Mouse (Mus musculus) frontal cortex, adult (tissue): Measurements from ENCODE around the gene Cul9.
A peak's percentile ranks its signal among the peaks of the same experiment; 100 is the strongest.

Source experiments
- ATAC-seq: cut with Nextera tagmentation; 2 replicates; pipeline ENCODE4 v1.9.2; 2017; ENCODE audit warnings: mild to moderate bottlenecking, moderate library complexity, mixed read lengths; ENCODE audit not compliant: low TSS enrichment

Gene Cul9

DNA sequence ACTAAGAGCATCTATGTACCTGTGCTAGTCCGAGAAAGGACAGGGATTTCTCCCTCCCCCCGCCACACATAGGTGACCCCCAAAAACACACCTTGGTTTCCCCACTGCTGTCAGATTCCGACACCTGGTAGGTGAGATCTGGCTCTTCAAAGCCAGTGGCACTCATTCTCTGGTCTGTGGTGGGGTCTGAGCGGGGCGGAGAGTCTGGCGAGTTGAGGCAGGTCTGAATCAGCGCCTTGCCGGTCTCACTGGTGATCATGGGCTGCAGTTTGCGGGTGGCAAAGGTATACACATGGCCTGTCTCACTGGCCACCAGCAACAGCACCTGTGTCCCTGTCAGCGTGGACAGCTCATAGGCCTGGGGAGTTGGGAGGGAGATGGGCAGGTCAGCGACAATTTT lies 7.3 kb upstream of the Cul9 start:
- ATAC-seq = no peak

- peak; percentile 75 for ATAC-seq
These were observed 6.7 kb upstream of the Cul9 start for GRCm38 (mm10) chr17:46552841-46553423.

- ATAC-seq = no peak
These were observed 6.0 kb upstream of the Cul9 start for GRCm38 (mm10) chr17:46552151-46552550.

- no peak for ATAC-seq
These were observed 5.2 kb upstream of the Cul9 start for GRCm38 (mm10) chr17:46551369-46551768.

- no peak for ATAC-seq
These were observed 4.7 kb upstream of the Cul9 start for GRCm38 (mm10) chr17:46550904-46551303.

DNA sequence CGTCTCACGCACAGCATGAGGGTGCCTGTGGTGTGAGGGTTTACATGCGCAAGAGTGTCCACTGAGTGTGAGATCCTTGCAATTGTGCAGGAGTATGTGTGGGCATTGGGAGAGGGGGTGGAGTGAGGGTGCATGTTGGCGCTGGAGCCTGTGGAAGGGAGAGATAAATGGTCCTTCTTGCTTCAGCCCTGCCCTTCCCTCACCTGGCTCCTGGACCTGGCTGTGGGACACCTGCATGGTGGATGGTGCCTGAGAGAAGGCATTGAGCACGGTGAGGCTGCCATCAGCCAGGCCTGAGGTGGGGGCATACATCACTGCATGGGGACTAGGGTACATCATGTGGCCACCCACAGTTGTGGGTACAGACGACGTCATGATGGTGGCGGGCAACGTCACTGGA lies 3.5 kb upstream of the Cul9 start:
- ATAC-seq = no peak

DNA sequence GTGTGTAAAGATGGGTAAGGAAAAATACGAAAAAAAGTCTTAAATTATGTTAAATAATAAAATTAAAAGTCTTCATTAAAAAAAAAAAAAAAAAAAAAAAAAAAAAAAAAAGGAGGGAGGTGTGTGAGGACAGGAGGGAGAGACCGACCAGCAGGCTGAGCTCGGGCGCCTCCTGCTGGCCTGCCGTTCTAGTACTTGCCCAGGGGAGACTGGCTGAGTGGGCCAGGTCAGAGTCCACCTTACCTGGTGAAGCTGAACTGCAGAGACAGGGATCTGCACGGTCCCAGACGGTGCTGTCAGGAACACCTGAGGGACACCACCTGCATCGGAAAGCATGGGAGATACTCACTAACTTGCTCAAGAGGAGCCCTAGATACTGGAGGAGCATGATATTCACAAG lies 3.0 kb upstream of the Cul9 start:
- no peak for ATAC-seq

GRCm38 (mm10) chr17:46548741-46549140 lies 2.6 kb upstream of the Cul9 start:
- ATAC-seq = no peak

- no peak for ATAC-seq
These were observed 1.7 kb upstream of the Cul9 start for GRCm38 (mm10) chr17:46547923-46548322.

- ATAC-seq = no peak
These were observed 807 bp upstream of the Cul9 start for GRCm38 (mm10) chr17:46546995-46547394.

DNA sequence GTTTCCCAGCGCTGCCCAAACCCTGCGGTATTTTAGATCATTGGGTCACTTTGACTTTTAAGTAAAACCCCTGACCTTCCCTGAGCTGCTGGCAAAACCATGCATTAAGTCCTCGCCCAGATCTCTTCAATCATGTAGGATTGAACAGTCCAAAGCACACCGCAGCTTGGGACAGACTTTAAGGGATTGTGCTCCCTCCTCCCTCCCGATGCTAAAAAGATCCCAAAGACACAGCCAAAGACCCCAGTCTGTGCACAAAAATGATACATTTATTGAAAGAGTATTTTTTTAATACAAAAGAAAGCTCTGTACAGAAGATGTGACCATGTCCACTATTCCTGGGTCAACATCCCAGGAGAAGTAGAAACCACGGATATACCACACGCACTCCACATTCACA lies 403 bp upstream of the Cul9 start:
- ATAC-seq = no peak

DNA sequence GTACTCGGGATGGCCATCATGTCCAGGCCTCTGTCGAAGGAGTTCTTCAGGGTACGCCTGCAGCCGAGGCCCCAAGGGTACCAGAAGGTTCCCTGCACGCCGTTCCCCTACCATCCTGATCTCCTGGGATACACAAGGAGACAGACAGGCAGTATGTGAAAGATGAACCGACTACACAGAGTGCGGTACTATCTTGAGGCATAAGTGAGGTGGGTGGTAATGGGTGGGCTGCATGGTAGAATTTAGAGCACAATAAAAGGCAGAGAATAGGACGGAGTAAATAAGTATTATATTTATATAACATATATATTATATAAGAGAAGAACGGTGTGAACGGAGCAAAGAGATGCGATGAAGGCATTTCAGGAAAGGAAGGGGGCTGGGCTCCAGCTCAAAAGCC lies 2.5 kb downstream of the Cul9 start:
- peak; percentile 44; the same call in 1 of the 2 replicates for ATAC-seq

- ATAC-seq = peak; percentile 77; the same call in 1 of the 2 replicates
These were observed 20.4 kb downstream of the Cul9 start for GRCm38 (mm10) chr17:46525579-46526307.

DNA sequence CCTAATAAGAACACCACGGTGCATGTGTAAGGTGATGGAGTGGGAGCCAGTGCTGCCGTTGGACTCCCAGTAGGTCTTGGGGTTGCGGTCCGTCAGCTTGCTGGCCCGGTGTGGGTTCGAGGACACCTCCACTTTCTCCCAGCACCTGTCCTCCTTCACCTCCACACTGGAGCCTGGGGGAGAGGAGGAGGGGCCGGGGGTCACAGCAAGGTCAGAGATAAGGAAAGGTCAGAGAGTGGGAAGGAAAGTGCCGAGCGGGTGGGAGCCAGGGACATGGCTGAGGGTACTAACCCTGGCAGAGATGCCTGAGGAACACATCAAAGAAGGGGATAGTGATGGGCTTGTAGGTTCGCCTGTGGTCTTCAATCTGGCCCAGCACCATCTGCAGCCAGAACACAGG lies 21.1 kb downstream of the Cul9 start:
- ATAC-seq = no peak

DNA sequence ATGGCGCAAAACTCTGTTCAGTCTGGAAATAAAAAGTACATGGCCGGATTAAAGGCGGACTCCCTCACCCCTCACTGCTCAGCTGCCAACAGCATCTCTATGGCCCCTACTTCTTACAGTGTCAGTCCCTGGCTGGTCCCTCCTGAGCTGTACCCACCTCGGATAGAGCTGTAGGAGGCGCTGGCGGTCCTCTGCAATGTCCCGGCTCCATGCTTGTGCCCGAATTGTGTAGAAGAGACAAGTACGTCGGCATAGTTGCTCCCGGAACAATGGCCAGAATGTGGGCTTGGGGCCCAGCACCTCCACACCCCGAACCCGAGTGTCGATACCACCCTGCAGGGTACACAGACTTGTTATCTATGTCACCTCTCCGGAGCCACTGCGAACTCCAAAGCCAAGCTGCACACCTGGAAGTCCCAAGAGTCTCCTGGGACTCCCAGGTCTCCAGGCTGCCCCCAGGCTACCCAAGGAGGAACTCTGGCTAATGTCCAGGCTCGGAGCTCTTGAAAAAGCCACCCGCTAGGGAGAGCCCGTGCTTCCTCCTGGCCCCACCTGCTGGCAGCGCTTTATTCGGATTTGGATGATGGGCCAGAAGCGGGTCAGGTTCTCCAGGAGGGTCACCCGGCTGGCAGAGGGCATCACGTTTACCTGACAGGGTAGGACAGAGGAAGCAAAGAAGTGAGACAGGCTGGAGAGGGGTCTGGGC lies 24.1 kb downstream of the Cul9 start:
- ATAC-seq = no peak

DNA sequence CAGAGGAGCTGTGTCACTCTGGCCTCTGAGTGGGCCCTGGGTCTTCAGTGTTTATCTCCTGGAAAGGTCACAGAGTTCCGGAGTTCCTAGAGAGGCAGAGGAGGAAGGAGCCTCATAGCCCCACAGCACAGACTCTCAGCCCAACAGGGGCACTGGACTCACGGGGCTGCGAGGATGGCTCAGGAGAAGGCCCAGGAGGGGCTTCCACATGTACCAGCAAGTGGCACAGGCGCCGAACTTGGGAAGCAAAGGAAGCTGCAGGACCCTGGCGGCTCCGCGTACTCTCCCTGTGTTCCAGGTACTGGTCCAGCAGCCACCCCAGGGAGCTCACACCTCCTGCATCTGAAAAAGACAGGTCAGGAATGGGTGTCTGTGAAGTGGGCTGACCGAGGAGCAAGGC lies 25.0 kb downstream of the Cul9 start:
- no peak for ATAC-seq

- no peak for ATAC-seq
These were observed 25.7 kb downstream of the Cul9 start for GRCm38 (mm10) chr17:46520385-46520979.

GRCm38 (mm10) chr17:46519971-46520370 lies 26.2 kb downstream of the Cul9 start:
- ATAC-seq = no peak

DNA sequence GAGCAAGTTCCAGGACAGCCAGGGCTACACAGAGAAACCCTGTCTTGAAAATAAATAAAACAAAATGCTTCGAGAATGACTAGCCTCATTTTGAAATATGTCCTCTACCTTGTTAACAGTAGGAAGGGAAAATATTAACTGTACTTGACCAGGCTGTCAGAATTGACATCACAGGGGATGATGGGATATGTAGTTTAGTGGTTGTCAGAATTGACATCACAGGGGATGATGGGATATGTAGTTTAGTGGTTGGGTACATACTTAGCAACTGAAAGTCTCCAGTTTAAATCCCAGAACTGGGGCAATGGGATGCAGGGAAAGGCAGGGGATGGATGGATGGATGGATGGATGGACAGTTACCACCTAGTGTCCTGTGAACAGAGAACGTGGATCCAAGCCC lies 32.9 kb downstream of the Cul9 start:
- no peak for ATAC-seq

DNA sequence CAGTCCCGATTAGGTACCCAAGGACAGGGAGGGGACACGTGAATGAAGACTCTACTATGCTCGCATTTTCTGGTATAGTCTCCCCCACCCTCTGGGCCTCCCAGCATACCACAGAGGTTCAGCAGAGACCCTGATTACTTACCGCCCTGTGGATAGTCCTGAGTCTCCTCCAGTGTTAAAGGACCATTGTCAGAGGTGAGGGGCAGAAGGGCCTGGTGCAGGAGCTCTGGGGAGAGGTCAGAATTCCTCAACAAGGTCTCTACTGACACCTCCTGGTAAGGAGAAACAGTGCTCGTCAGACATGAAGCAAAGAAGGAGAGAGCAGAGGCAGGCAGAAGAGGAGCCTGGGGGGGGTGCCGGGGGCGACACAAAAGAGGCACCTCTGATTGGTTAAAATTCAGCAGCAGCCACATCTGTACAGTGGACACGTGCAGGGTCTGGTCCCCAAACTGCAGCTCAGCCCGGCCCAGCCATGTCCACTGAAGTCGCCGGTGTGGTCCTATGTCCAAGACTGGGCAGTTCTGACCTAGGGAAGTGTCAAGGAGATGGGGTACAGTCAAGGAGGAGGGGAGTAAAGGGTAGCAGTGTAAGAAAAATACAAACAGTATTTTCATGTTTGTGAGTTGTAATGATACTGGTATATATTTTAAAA lies 35.0 kb downstream of the Cul9 start:
- ATAC-seq = no peak

- ATAC-seq = no peak
These were observed 40.6 kb downstream of the Cul9 start for GRCm38 (mm10) chr17:46505617-46506016.
